Mouse (Mus musculus) midbrain, embryonic 11.5 days (tissue): ENCODE results near the gene Pogz. TPM values are rescaled to one million over a fixed set of nuclear protein-coding genes. Genes with fewer than 3 reads are reported as not detected.

Experiments used
- ATAC-seq: fragments of 200-750 bp; cut with Nextera tagmentation; 2 replicates; pipeline ENCODE4 v1.8.0; 2017; ENCODE audit warnings: moderate TSS enrichment, moderate library complexity; ENCODE audit not compliant: low FRiP score
- DNase-seq: peaks from one replicate; pipeline ENCODE4 v3.0.0; 2015; ENCODE audit warnings: low spot score; ENCODE audit errors: missing footprints
- H3K27ac ChIP-seq: fragments of 300-500 bp; sonication (generic); 2 replicates; pipeline ENCODE4 v1.5.1; 2014; ENCODE audit warnings: low read depth, low read length
- H3K27me3 ChIP-seq: fragments of 300-500 bp; sonication (generic); 2 replicates; pipeline ENCODE4 v1.6.1; 2014; ENCODE audit warnings: mild to moderate bottlenecking, low read length, moderate library complexity, mixed read lengths; ENCODE audit not compliant: control insufficient read depth, insufficient read depth
- H3K36me3 ChIP-seq: fragments of 300-500 bp; sonication (generic); 2 replicates; pipeline ENCODE4 v1.6.1; 2014; ENCODE audit warnings: mild to moderate bottlenecking, low read length, moderate library complexity, mixed read lengths; ENCODE audit not compliant: control insufficient read depth, insufficient read depth
- H3K4me1 ChIP-seq: fragments of 300-500 bp; sonication (generic); 2 replicates; pipeline ENCODE4 v1.6.1; 2014; ENCODE audit warnings: low read length; ENCODE audit not compliant: control insufficient read depth, insufficient read depth
- H3K4me2 ChIP-seq: fragments of 300-500 bp; sonication (generic); 2 replicates; pipeline ENCODE4 v1.6.1; 2014; ENCODE audit warnings: mild to moderate bottlenecking, moderate library complexity
- H3K4me3 ChIP-seq: fragments of 300-500 bp; sonication (generic); 2 replicates; pipeline ENCODE4 v1.5.1; 2014; ENCODE audit warnings: low read depth, low read length
- H3K9ac ChIP-seq: fragments of 300-500 bp; sonication (generic); 2 replicates; pipeline ENCODE4 v1.6.1; 2014; ENCODE audit warnings: low read length
- H3K9me3 ChIP-seq: fragments of 300-500 bp; sonication (generic); 2 replicates; pipeline ENCODE4 v1.6.1; 2016; ENCODE audit warnings: low read length; ENCODE audit not compliant: control insufficient read depth
- WGBS: fragments of 180-500 bp; shearing (Covaris S2); extraction: QIAGEN DNeasy Blood & Tissue Kit; methylation state at CpG from one replicate; pipeline ENCODE4 v1.1.7; 2014; 5-methylcytosine and 5-hydroxymethylcytosine counted together
- polyA plus RNA-seq: library from polyadenylated mRNA; unstranded; fragments of >200 nt; fragmentation: Nextera tagmentation; extraction: Ambion mirVana; gene quantifications from 2 replicates; pipeline ENCODE4 v1.2.1, GENCODE M21; 2014

Pogz gene
- 24.1 and 24.2 TPM in 2 replicates for polyA plus RNA-seq

DNA sequence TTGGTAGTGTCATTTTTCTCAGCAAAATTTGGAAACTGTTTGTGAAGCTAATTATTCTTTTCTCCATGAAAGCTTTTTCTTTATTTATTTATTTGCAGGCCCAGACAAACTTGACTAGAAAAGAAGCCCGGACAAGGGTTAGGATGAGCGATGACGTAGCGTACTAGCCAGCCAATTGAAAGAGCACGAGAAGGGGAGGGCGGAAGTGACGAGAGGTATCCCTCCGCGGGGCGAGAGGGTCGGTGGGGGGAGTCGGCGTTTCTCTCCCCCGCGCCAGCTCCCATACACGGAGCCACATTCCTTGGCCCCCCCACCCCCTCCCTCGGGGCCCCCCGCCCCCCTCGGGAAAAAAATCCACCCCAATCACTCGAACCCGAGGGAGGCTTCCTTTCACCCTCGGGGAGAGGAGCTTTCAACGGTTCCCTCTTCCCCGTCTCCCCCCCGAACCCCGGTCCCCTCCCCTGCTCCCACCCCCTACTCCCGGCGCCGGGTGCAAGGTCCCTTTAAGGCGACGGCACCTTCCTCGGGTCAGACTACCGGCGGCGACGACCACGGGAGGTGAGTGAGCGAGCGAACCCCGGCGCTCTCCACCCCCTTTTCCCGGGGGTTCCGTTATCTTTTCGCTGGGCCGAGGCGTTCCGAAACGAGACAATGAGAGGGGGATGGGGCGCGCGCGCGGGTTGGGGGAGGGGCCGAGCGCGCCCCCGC is at the start of gene Pogz:
Gene Pogz, plus strand, starts transcription at position 385 of the 708 bp plus-strand sequence.
- no peaks in the 10 kb centered on the region for H3K36me3 ChIP-seq
- WGBS = under 1% methylated on average over 49 of the region's 57 CpGs
- H3K27ac ChIP-seq = peak within 1 kb of the TSS; percentile 99
- H3K27me3 ChIP-seq = no peaks in the 10 kb centered on the region
- H3K4me2 ChIP-seq = peak within 1 kb of the TSS; percentile 70
- peak within 1 kb of the TSS; percentile 95 for H3K9ac ChIP-seq
- H3K4me1 ChIP-seq = peaks cover 9% of the 10 kb centered on the region
- H3K9me3 ChIP-seq = no peaks in the 10 kb centered on the region
- H3K4me3 ChIP-seq = peak within 1 kb of the TSS; percentile 78
- ATAC-seq = peak; percentile 94
- peak; percentile 98 for DNase-seq

DNA sequence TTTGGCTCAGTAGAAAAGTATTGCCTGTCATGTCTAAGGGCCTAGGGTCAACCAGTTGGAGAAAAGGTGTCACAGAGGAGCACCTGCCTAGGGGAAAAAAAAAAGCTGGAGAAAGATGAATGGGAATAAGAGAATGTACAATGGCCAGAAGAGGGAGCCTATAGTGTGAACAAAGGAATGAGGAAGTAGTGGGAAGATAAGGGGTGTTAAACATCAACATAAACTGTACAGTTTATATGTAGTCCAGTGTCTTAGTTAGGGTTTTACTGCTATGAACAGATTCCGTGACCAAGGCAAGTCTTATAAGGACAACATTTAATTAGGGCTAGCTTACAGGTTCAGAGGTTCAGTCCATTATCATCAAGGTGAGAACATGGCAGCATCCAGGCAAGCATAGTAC is 48.3 kb upstream of the Pogz start:
- 80% methylated on average over 1 of the region's 1 CpGs for WGBS
- H3K27me3 ChIP-seq = peaks cover 5% of the 10 kb centered on the region; the same call in 1 of the 2 replicates
- no peaks in the 10 kb centered on the region for H3K36me3 ChIP-seq
- no peak overlapping the region for H3K4me3 ChIP-seq
- H3K4me1 ChIP-seq = peaks cover 4% of the 10 kb centered on the region
- no peaks in the 10 kb centered on the region for H3K9me3 ChIP-seq
- no peak for ATAC-seq
- peak; percentile 71 for DNase-seq
- H3K9ac ChIP-seq = no peak overlapping the region
- no peak overlapping the region for H3K4me2 ChIP-seq
- no peak overlapping the region for H3K27ac ChIP-seq

DNA sequence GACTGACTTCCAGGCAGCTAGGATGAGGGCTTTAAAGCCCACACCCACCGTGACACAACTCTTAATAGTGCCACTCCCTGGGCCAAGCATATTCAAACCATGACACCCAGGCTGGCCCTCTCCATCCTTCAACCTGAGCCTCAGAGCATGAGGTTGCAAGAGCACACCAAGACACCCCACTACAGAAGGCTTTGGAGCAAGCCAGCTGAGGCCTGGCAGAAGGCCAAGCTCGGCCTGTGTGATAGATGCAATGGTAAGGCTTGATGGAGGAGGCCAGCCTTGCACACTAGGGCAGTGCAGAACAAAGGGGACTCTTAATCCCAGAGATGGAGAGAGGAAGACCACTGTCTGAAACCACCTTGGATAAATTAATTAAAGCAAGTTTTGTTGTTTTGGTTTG is 47.9 kb upstream of the Pogz start:
- Histone ChIP-seq H3K27ac (no peak overlapping the region), H3K4me2 (no peak overlapping the region), H3K36me3 (no peaks in the 10 kb centered on the region), H3K4me3 (no peak overlapping the region), H3K9ac (no peak overlapping the region), H3K4me1 (peaks cover 7% of the 10 kb centered on the region), H3K27me3 (peaks cover 5% of the 10 kb centered on the region; the same call in 1 of the 2 replicates), H3K9me3 (no peaks in the 10 kb centered on the region)
- WGBS = 74% methylated on average over 2 of the region's 2 CpGs
- no peak for DNase-seq
- no peak for ATAC-seq

DNA sequence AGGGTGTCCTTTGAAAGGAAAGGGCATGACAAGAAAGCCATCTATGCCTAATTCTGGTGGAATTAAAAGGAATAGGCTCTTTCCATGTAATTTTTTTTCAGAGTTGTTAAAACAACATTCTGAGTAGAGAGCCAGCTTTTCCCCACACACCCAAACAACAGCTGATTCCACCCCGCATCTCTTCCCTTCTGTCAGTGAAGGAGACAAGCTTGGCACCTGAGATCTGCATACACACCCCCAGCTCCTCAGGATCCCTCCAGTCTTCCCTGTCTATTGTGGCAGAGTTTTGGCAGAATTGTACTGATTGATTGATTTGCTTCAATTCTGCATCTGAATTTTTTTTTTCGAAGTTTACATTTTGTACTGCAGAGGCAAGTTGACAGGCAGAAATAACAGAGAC is 45.1 kb upstream of the Pogz start:
- Histone ChIP-seq H3K27ac (no peak overlapping the region), H3K9ac (no peak overlapping the region), H3K4me2 (no peak overlapping the region), H3K4me1 (peaks cover 3% of the 10 kb centered on the region; the same call in 1 of the 2 replicates), H3K4me3 (no peak overlapping the region), H3K27me3 (0 out of 2 replicates have a peak, but pooled peaks cover 2% of the 10 kb centered on the region), H3K9me3 (no peaks in the 10 kb centered on the region), H3K36me3 (no peaks in the 10 kb centered on the region)
- DNase-seq (no peak), ATAC-seq (no peak)
- WGBS = 89% methylated on average over 2 of the region's 2 CpGs

DNA sequence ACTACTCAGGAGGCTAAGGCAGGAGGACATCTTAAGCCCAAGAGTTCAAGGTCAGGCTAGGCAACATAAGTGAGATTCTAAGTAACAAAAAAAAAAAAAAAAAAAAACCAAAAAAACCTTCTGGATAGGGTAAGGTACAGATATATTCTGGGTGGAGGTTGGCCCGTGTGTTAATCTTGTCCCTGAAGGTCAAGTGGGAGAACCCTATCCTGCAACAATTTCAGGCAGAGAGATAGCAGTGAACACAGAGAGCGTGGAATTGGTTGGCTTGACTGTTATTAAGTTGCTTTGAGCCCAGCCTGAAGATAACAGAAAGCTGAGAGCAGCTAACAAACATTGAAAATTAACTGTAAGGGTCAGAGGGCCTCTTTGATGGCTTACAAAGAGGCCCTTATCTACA is 43.7 kb upstream of the Pogz start:
- ATAC-seq = no peak
- Histone ChIP-seq H3K9me3 (no peaks in the 10 kb centered on the region), H3K4me1 (peaks cover 3% of the 10 kb centered on the region; the same call in 1 of the 2 replicates), H3K27me3 (no peaks in the 10 kb centered on the region), H3K4me3 (no peak overlapping the region), H3K4me2 (no peak overlapping the region), H3K36me3 (no peaks in the 10 kb centered on the region), H3K27ac (no peak overlapping the region), H3K9ac (no peak overlapping the region)
- 77% methylated on average over 2 of the region's 2 CpGs for WGBS
- peak; percentile 45 for DNase-seq

DNA sequence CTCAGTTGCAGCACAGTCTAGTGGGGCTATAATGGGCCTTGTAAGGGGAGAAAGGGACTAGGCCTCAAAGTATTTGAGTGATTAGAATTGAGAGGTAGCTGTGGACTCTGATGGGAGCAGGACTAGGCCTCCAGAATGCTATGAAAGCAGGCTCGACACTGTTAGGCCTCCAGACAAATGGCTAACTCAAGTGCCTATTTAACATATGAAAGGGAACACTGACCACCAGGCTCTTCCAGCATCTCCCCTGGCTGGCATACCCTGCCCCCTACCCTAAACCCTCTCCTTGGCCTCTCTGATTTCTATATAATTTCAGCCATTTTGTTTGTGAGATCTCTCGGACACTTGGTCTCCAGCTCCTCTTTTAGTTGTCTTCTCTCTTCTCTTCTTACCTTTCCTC is 43.0 kb upstream of the Pogz start:
- Histone ChIP-seq H3K9me3 (no peaks in the 10 kb centered on the region), H3K27ac (no peak overlapping the region), H3K4me3 (no peak overlapping the region), H3K27me3 (no peaks in the 10 kb centered on the region), H3K36me3 (no peaks in the 10 kb centered on the region), H3K9ac (0 out of 2 replicates have a peak overlapping the region, but pooled peaks have one; percentile 20), H3K4me1 (peaks cover 3% of the 10 kb centered on the region; the same call in 1 of the 2 replicates), H3K4me2 (no peak overlapping the region)
- peak; percentile 26 for DNase-seq
- 43% methylated on average over 2 of the region's 2 CpGs for WGBS
- 0 out of 2 replicates have a peak, but pooled peaks have one; percentile 4 for ATAC-seq

DNA sequence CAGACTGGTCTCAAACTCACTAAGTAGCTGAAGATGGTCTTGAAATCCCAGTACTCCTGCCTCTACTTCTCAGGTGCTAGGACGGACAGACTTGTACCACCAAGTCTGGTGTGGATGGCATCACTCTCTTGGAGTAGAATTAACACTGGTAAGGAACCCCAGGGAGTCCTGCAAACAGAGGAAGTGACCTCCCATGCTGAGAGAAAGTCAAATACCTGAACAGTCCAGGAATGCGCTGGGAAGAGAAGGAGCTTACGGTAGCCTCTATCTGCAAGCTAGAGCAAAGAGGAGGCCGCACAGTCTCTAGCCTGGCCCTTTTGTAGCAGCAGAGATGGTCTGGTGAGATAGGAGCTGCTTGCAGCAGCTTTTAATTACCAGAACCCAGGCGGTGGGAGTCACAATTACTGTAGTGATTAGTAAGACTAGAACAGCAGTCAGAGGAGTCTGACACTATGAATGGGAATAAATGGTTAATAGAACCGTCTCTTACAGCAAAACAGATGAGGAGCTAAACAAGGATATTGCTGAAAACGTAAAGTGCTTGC is 41.7 kb upstream of the Pogz start:
- peak; percentile 69 for DNase-seq
- no peak overlapping the region for H3K9ac ChIP-seq
- H3K27me3 ChIP-seq = no peaks in the 10 kb centered on the region
- H3K27ac ChIP-seq = no peak overlapping the region
- WGBS = 59% methylated on average over 7 of the region's 7 CpGs
- H3K4me2 ChIP-seq = no peak overlapping the region
- H3K4me3 ChIP-seq = no peak overlapping the region
- no peak for ATAC-seq
- no peaks in the 10 kb centered on the region for H3K36me3 ChIP-seq
- peaks cover 3% of the 10 kb centered on the region; the same call in 1 of the 2 replicates for H3K4me1 ChIP-seq
- no peaks in the 10 kb centered on the region for H3K9me3 ChIP-seq

DNA sequence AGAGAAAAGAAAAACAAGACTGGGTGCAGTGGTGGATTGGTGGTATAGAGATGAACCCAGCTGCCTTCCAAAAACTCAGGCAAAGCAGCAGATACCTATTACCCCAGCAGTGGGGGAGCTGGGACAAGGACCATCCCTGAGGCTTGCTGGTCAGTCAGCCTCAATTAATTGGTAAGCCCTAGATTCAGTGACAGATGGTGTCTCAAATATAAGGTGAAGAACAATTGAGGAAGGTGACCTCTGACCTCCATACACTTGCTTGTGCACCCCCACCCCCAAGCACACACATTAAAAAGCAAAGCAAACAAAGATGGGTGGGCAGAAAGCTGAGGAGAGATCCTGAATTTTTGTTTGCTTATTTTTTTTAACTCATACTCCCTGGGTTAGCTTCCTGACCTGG is 41.2 kb upstream of the Pogz start:
- H3K36me3 ChIP-seq = no peaks in the 10 kb centered on the region
- H3K4me1 ChIP-seq = peaks cover 3% of the 10 kb centered on the region; the same call in 1 of the 2 replicates
- no peak overlapping the region for H3K27ac ChIP-seq

DNA sequence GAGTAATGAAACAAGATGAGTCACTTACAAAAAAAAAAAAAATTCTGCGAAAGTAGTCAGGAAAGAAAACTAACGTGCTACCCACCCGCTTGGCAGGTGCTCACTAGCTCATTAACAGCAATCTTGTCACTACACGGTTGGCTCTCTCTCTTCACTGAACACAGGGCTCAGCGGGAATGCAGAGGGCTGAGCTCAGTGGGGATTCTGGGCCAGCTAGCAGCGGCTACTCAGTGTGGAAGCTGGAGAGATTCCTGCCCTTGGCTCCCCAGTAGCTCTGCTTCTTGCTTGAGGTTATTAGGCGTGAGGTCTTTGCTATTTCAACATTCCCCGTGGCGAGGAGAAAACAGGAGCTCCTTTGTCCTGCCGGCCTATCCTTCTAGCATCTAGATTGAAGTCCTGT is 33.2 kb upstream of the Pogz start:
- H3K4me2 ChIP-seq = no peak overlapping the region
- DNase-seq (peak; percentile 88), ATAC-seq (no peak)
- 9% methylated on average over 10 of the region's 10 CpGs for WGBS
- no peak overlapping the region for H3K4me3 ChIP-seq
- no peaks in the 10 kb centered on the region for H3K36me3 ChIP-seq
- no peaks in the 10 kb centered on the region for H3K9me3 ChIP-seq
- H3K27me3 ChIP-seq = no peaks in the 10 kb centered on the region
- H3K4me1 ChIP-seq = no peaks in the 10 kb centered on the region
- H3K9ac ChIP-seq = no peak overlapping the region
- no peak overlapping the region for H3K27ac ChIP-seq

More for the DNA sequence above, 41.2 kb upstream of the Pogz start:
- ATAC-seq (no peak), DNase-seq (peak; percentile 81)
- no peaks in the 10 kb centered on the region for H3K9me3 ChIP-seq
- H3K27me3 ChIP-seq = no peaks in the 10 kb centered on the region
- H3K9ac ChIP-seq = no peak overlapping the region
- no peak overlapping the region for H3K4me3 ChIP-seq
- H3K4me2 ChIP-seq = no peak overlapping the region
